Mouse (Mus musculus) erythroid progenitor cell, adult 5-6 weeks (primary cell): ENCODE results near the gene Kremen2. TPM values are rescaled to one million over a fixed set of nuclear protein-coding genes. Genes with fewer than 3 reads are reported as not detected.

Experiments used
- ATAC-seq: replicated peaks from 2 replicates; pipeline ENCODE4 v1.8.0; 2016; ENCODE audit warnings: moderate number of reproducible peaks, mild to moderate bottlenecking, moderate TSS enrichment, inconsistent platforms; ENCODE audit not compliant: poor library complexity, low FRiP score, severe bottlenecking
- total RNA-seq, 2 experiments: library from RNA; stranded (forward) in 1 of 2; stranded (reverse) in 1 of 2; fragments of 150-400 nt in 1 of 2; fragments of 186-747, 209-891 nt in 1 of 2; gene quantifications; 2 replicates each; pipeline versions ENCODE4 v1.2.3 to v1.2.4; 2015 to 2017; ENCODE audit warnings: low replicate concordance in 2 of 2

The Kremen2 gene
- total RNA-seq, 2 experiments from 2014 or later, result not detected

DNA sequence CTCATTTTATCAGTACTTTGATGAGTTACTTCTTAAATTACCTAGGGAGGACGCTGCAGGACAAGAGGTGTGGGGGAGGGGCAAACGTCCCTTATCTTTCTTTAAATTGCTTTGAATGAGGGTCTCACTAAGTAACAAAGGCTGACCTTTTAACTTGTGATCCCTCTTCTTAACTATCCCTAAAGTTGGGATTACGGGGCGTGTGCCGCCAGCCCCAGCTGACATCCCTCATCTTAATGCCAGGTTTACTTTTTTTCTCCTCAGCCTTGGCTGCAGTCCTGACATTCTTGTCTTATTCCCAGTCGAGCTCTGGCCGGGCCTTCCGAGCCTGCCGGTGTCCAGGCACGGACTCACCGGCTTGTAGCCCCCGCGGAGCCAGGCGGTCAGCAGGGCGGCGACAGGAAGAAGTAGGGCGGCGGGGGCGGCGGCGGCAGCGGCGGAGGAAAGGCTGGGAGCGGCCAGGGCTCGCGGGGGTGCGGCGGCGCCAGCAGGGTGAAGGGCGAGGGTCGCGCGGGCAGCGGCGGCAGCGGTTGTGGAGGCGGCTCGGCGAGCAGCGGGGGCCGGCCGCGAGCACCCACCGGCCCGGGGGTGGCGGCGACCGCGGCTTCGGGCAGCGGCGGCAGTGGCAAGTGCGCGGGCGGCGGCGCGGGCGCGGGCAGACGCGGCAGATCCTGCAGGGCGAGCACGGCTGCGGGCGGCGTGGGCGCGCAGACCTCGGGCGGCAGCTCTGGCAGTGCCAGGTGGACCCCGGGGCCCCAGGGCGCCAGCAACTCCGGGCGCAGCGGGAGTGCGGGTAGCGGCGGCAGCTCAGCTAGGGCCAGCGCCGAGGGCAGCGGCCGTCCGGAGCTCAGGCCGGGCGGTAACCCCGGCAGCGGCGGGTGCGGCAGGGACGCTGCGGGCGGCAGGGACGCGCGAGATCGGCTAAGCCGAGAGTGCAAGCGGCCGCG is 46.2 kb downstream of the Kremen2 start:
- ATAC-seq, result peak; percentile 46; the same call in 1 of the 2 replicates

DNA sequence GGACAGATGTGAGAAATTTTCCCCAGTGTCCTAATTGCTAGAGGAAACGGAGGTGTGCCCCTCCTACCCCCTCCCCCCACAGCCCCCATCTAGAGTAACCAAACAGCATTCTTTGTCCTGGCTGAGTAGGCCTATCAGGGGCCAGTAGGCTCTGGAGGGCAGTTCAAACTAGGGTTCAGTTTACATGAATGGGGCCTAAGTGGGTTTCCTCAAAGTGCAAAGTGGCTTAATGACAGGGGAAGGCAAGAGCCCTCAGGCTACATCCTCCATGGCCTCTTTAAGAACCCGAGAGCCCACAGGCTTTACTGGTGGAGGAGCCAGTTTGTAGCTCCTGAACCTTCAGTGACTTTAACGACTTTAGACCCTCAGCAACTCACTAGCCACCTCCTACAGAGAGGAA is 49.8 kb downstream of the Kremen2 start:
- ATAC-seq, result no peak

DNA sequence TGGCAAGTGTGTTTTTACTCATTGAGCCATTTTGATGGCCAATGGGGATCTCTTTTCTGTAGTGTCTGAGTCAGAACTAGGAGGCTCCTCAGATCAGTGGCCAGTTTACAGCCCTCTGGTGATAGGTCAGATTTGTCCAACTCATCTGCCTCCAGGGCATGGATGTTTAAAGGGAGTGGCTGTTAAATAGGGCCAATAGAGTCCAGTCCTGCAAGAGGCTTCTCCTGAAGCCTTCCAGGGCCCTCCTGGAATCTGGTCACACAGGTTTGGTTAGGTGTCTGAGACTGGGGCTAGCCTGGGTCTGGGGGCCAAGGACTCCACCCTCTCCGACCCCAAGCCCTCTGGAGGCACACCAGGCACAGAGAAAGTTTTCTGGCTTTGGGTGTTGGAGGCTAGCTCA is 51.1 kb downstream of the Kremen2 start:
- no peak for ATAC-seq

Other genes with a start within 250 kb of the Kremen2 start
- gene Zfp213, start 181.6 kb downstream of the Kremen2 start, total RNA-seq (2015; ENCODE audit: low replicate concordance), result 2.2 and 3.4 TPM in 2 replicates
- gene Zfp213, start 181.6 kb downstream of the Kremen2 start, total RNA-seq (2017; ENCODE audit: low replicate concordance), result 0.90 and 1.4 TPM in 2 replicates
- not detected in 2 replicates for gene Zfp13, start 146.3 kb downstream of the Kremen2 start, total RNA-seq (2015; ENCODE audit: low replicate concordance)
- not detected in 2 replicates for gene Zfp13, start 146.3 kb downstream of the Kremen2 start, total RNA-seq (2017; ENCODE audit: low replicate concordance)
- gene Zscan10, start 145.0 kb downstream of the Kremen2 start, total RNA-seq (2015; ENCODE audit: low replicate concordance), result not detected in 2 replicates
- gene Zscan10, start 145.0 kb downstream of the Kremen2 start, total RNA-seq (2017; ENCODE audit: low replicate concordance), result not detected in 2 replicates
- 4.6 and 7.9 TPM in 2 replicates for gene Mmp25, start 100.6 kb downstream of the Kremen2 start, total RNA-seq (2015; ENCODE audit: low replicate concordance)
- gene Mmp25, start 100.6 kb downstream of the Kremen2 start, total RNA-seq (2017; ENCODE audit: low replicate concordance), result 1.3 and 1.5 TPM in 2 replicates
- gene Bicdl2, start 85.3 kb downstream of the Kremen2 start, total RNA-seq (2015; ENCODE audit: low replicate concordance), result not detected in 2 replicates
- not detected in 2 replicates for gene Bicdl2, start 85.3 kb downstream of the Kremen2 start, total RNA-seq (2017; ENCODE audit: low replicate concordance)
- gene Hcfc1r1, start 72.2 kb downstream of the Kremen2 start, total RNA-seq (2015; ENCODE audit: low replicate concordance), result 6.3 and 15.9 TPM in 2 replicates
- 8.6 and 11.0 TPM in 2 replicates for gene Hcfc1r1, start 72.2 kb downstream of the Kremen2 start, total RNA-seq (2017; ENCODE audit: low replicate concordance)
- 11.3 and 11.9 TPM in 2 replicates for gene Thoc6, start 72.0 kb downstream of the Kremen2 start, total RNA-seq (2015; ENCODE audit: low replicate concordance)
- 3.5 and 4.0 TPM in 2 replicates for gene Thoc6, start 72.0 kb downstream of the Kremen2 start, total RNA-seq (2017; ENCODE audit: low replicate concordance)
- gene Tnfrsf12a, start 68.4 kb downstream of the Kremen2 start, total RNA-seq (2015; ENCODE audit: low replicate concordance), result 5.0 TPM in 1 of 2 replicates, not detected in the other
- gene Tnfrsf12a, start 68.4 kb downstream of the Kremen2 start, total RNA-seq (2017; ENCODE audit: low replicate concordance), result 6.1 TPM in 1 of 2 replicates, not detected in the other
- not detected in 2 replicates for gene Cldn6, start 66.6 kb downstream of the Kremen2 start, total RNA-seq (2015; ENCODE audit: low replicate concordance)
- gene Cldn6, start 66.6 kb downstream of the Kremen2 start, total RNA-seq (2017; ENCODE audit: low replicate concordance), result not detected in 2 replicates
- not detected in 2 replicates for gene Cldn9, start 61.8 kb downstream of the Kremen2 start, total RNA-seq (2015; ENCODE audit: low replicate concordance)
- not detected in 2 replicates for gene Cldn9, start 61.8 kb downstream of the Kremen2 start, total RNA-seq (2017; ENCODE audit: low replicate concordance)
- gene 1520401A03Rik, start 23.1 kb downstream of the Kremen2 start, total RNA-seq (2015; ENCODE audit: low replicate concordance), result not detected in 2 replicates
- not detected in 2 replicates for gene 1520401A03Rik, start 23.1 kb downstream of the Kremen2 start, total RNA-seq (2017; ENCODE audit: low replicate concordance)
- gene Pkmyt1, start 19.5 kb downstream of the Kremen2 start, total RNA-seq (2015; ENCODE audit: low replicate concordance), result 50.3 and 81.4 TPM in 2 replicates
- gene Pkmyt1, start 19.5 kb downstream of the Kremen2 start, total RNA-seq (2017; ENCODE audit: low replicate concordance), result 30.7 and 39.9 TPM in 2 replicates
- 1.4 and 10.1 TPM in 2 replicates for gene Paqr4, start 5.0 kb downstream of the Kremen2 start, total RNA-seq (2015; ENCODE audit: low replicate concordance)
- gene Paqr4, start 5.0 kb downstream of the Kremen2 start, total RNA-seq (2017; ENCODE audit: low replicate concordance), result 7.5 and 11.2 TPM in 2 replicates
- 2.1 and 2.9 TPM in 2 replicates for gene Flywch1, start 25.8 kb upstream of the Kremen2 start, total RNA-seq (2015; ENCODE audit: low replicate concordance)
- gene Flywch1, start 25.8 kb upstream of the Kremen2 start, total RNA-seq (2017; ENCODE audit: low replicate concordance), result 3.4 and 14.2 TPM in 2 replicates
- not detected in 2 replicates for gene Flywch2, start 40.2 kb upstream of the Kremen2 start, total RNA-seq (2015; ENCODE audit: low replicate concordance)
- gene Flywch2, start 40.2 kb upstream of the Kremen2 start, total RNA-seq (2017; ENCODE audit: low replicate concordance), result not detected in 2 replicates
- 468 and 572 TPM in 2 replicates for gene Srrm2, start 44.7 kb upstream of the Kremen2 start, total RNA-seq (2015; ENCODE audit: low replicate concordance)
- 294 and 325 TPM in 2 replicates for gene Srrm2, start 44.7 kb upstream of the Kremen2 start, total RNA-seq (2017; ENCODE audit: low replicate concordance)
- 137 and 167 TPM in 2 replicates for gene Elob, start 83.3 kb upstream of the Kremen2 start, total RNA-seq (2015; ENCODE audit: low replicate concordance)
- gene Elob, start 83.3 kb upstream of the Kremen2 start, total RNA-seq (2017; ENCODE audit: low replicate concordance), result 51.7 and 117 TPM in 2 replicates
- gene Prss33, start 90.2 kb upstream of the Kremen2 start, total RNA-seq (2015; ENCODE audit: low replicate concordance), result not detected in 2 replicates
- not detected in 2 replicates for gene Prss33, start 90.2 kb upstream of the Kremen2 start, total RNA-seq (2017; ENCODE audit: low replicate concordance)
- gene Prss32, start 98.0 kb upstream of the Kremen2 start, total RNA-seq (2015; ENCODE audit: low replicate concordance), result not detected in 2 replicates
- not detected in 2 replicates for gene Prss32, start 98.0 kb upstream of the Kremen2 start, total RNA-seq (2017; ENCODE audit: low replicate concordance)
- gene Prss41, start 98.3 kb upstream of the Kremen2 start, total RNA-seq (2015; ENCODE audit: low replicate concordance), result not detected in 2 replicates
- gene Prss41, start 98.3 kb upstream of the Kremen2 start, total RNA-seq (2017; ENCODE audit: low replicate concordance), result not detected in 2 replicates
- not detected in 2 replicates for gene Prss21, start 122.2 kb upstream of the Kremen2 start, total RNA-seq (2015; ENCODE audit: low replicate concordance)
- gene Prss21, start 122.2 kb upstream of the Kremen2 start, total RNA-seq (2017; ENCODE audit: low replicate concordance), result not detected in 2 replicates
- gene Dcpp1, start 135.0 kb upstream of the Kremen2 start, total RNA-seq (2015; ENCODE audit: low replicate concordance), result not detected in 2 replicates
- not detected in 2 replicates for gene Dcpp1, start 135.0 kb upstream of the Kremen2 start, total RNA-seq (2017; ENCODE audit: low replicate concordance)
- gene Dcpp2, start 135.0 kb upstream of the Kremen2 start, total RNA-seq (2015; ENCODE audit: low replicate concordance), result not detected in 2 replicates
- not detected in 2 replicates for gene Dcpp2, start 135.0 kb upstream of the Kremen2 start, total RNA-seq (2017; ENCODE audit: low replicate concordance)
- not detected in 2 replicates for gene Dcpp3, start 171.6 kb upstream of the Kremen2 start, total RNA-seq (2015; ENCODE audit: low replicate concordance)
- gene Dcpp3, start 171.6 kb upstream of the Kremen2 start, total RNA-seq (2017; ENCODE audit: low replicate concordance), result not detected in 2 replicates
- not detected in 2 replicates for gene Sbp, start 195.8 kb upstream of the Kremen2 start, total RNA-seq (2015; ENCODE audit: low replicate concordance)
- not detected in 2 replicates for gene Sbp, start 195.8 kb upstream of the Kremen2 start, total RNA-seq (2017; ENCODE audit: low replicate concordance)
- gene Sbpl, start 209.4 kb upstream of the Kremen2 start, total RNA-seq (2015; ENCODE audit: low replicate concordance), result not detected in 2 replicates
- not detected in 2 replicates for gene Sbpl, start 209.4 kb upstream of the Kremen2 start, total RNA-seq (2017; ENCODE audit: low replicate concordance)
- 0.84 TPM in 1 of 2 replicates, not detected in the other for gene Prss30, start 234.7 kb upstream of the Kremen2 start, total RNA-seq (2015; ENCODE audit: low replicate concordance)
- not detected in 2 replicates for gene Prss30, start 234.7 kb upstream of the Kremen2 start, total RNA-seq (2017; ENCODE audit: low replicate concordance)